Mouse (Mus musculus) heart, embryonic 11.5 days (tissue): ENCODE measurements around the gene Olfr985. TPM values are rescaled to one million over a fixed set of nuclear protein-coding genes. Genes with fewer than 3 reads are reported as not detected.

ENCODE experiments used
- ATAC-seq: fragments of 200-750 bp; cut with Nextera tagmentation; replicated peaks from 2 replicates; pipeline ENCODE4 v1.8.0; 2017; ENCODE audit warnings: moderate library complexity; ENCODE audit not compliant: insufficient number of reproducible peaks, low FRiP score, low TSS enrichment
- H3K27ac ChIP-seq: fragments of 300-500 bp; sonication (generic); 2 replicates; pipeline ENCODE4 v1.5.1; 2014; ENCODE audit warnings: mild to moderate bottlenecking, low read depth, low read length
- H3K27me3 ChIP-seq: fragments of 300-500 bp; sonication (generic); 2 replicates; pipeline ENCODE4 v1.6.1; 2014; ENCODE audit warnings: mild to moderate bottlenecking, low read length, mixed read lengths; ENCODE audit not compliant: control insufficient read depth, insufficient read depth
- H3K36me3 ChIP-seq: fragments of 300-500 bp; sonication (generic); 2 replicates; pipeline ENCODE4 v1.6.1; 2014; ENCODE audit warnings: mild to moderate bottlenecking, low read length, moderate library complexity, mixed read lengths; ENCODE audit not compliant: control insufficient read depth, insufficient read depth
- H3K4me1 ChIP-seq: fragments of 300-500 bp; sonication (generic); 2 replicates; pipeline ENCODE4 v1.6.1; 2014; ENCODE audit warnings: low read length; ENCODE audit not compliant: control insufficient read depth, insufficient read depth
- H3K4me2 ChIP-seq: fragments of 300-500 bp; sonication (generic); 2 replicates; pipeline ENCODE4 v1.6.1; 2014; ENCODE audit warnings: mild to moderate bottlenecking, moderate library complexity
- H3K4me3 ChIP-seq: fragments of 300-500 bp; sonication (generic); 2 replicates; pipeline ENCODE4 v1.5.1; 2014; ENCODE audit warnings: low read depth, low read length
- H3K9ac ChIP-seq: fragments of 300-500 bp; sonication (generic); 2 replicates; pipeline ENCODE4 v1.6.1; 2014; ENCODE audit warnings: mild to moderate bottlenecking, low read depth, low read length, moderate library complexity
- H3K9me3 ChIP-seq: fragments of 300-500 bp; sonication (generic); replicated peaks from 2 replicates; pipeline ENCODE4 v1.6.1; 2016; ENCODE audit warnings: low read length; ENCODE audit not compliant: control insufficient read depth
- WGBS: fragments of 180-500 bp; shearing (Covaris S2); extraction: QIAGEN DNeasy Blood & Tissue Kit; methylation state at CpG from one replicate; pipeline ENCODE4 v1.1.7; 2014; ENCODE audit not compliant: insufficient replicate concordance; 5-methylcytosine and 5-hydroxymethylcytosine counted together
- polyA plus RNA-seq: library from polyadenylated mRNA; unstranded; fragments of >200 nt; fragmentation: Nextera tagmentation; extraction: Ambion mirVana; gene quantifications from 2 replicates; pipeline ENCODE4 v1.2.1, GENCODE M21; 2014

The Olfr985 gene
- polyA plus RNA-seq, 1 experiment from 2014 or later, result not detected

DNA sequence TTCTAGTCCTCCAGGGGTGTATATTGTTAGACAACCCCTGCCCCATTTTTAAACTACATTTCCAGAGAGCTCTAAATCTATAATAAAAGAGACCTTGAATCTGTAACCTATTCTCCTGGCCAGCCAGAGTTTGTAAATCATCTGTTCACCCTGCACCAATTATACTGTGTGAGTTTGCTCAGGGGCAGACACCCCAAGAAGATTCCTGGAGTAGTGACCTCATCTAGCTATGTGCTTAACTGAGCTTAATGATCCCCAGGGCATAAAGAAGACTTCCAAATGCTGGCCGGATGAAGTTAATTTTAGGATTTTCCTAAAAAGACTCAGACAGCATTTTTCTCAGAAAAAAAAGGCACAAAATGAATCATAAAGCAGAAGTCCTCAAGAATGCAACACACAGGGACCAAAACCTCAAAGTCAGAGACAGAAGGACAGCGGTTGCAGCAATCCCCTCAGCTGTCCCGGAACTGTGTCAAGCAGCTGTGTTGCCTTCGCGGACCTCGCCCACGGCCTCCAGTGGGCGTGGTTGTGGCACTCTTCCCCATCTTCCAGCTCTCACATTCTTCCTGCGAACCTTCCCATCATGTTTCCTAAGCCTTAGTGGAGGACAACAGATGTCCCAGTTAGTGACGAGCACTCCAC, 13.2 kb downstream of the Olfr985 start:
- Histone ChIP-seq H3K27me3 (no peaks in the 10 kb centered on the region), H3K4me1 (no peaks in the 10 kb centered on the region), H3K36me3 (no peaks in the 10 kb centered on the region), H3K27ac (no peak overlapping the region), H3K4me2 (no peak overlapping the region), H3K4me3 (no peak overlapping the region), H3K9ac (no peak overlapping the region), H3K9me3 (no peaks in the 10 kb centered on the region)
- no peak for ATAC-seq
- 62% methylated on average over 10 of the region's 10 CpGs for WGBS

DNA sequence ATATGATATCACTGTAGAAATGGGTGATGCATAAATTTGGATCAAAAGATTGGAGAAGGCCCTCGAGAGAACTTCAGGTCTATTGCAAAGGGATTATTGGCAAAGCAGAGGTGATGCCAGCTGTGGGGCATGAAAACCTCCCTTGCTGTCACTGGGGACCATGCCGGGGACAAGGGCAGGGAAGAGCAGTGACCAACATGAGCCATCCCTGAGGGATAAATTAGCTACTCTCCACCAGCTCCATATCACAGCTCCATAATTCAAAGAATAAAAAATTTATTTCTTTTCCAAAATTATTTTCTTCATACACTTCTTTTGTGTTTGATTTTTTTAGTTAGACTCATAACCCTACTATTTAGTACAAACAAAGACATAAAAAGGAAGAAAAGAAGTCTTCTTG, 15.9 kb downstream of the Olfr985 start, which contains the start of gene Olfr984:
Gene Olfr984 (minus strand): TSS at position 101 of the 400 bp plus-strand sequence.
- Histone ChIP-seq H3K9me3 (no peaks in the 10 kb centered on the region), H3K27me3 (no peaks in the 10 kb centered on the region), H3K4me1 (no peaks in the 10 kb centered on the region), H3K4me2 (no peak within 1 kb of the TSS), H3K9ac (no peak within 1 kb of the TSS), H3K36me3 (no peaks in the 10 kb centered on the region), H3K27ac (no peak within 1 kb of the TSS), H3K4me3 (no peak within 1 kb of the TSS)
- ATAC-seq, result no peak
- 73% methylated on average over 2 of the region's 2 CpGs for WGBS

DNA sequence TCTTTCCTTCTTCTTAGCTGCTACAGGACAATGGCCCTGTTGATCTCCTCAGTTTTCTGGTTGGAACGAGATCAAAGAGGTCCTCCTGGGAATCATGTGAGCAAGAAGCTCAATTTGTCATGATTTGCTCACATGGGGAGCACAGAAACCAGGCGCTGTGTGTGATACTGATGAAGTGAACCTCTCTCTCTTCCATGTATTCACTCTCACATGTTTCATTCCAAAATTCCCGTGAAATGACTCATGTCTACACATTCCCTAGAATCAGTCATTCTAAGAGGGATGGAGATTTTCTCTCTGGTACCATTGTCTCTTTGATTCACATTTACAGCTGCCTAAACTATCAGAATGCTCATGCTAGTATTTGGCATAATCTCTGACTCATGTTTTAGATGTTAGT, 35.2 kb downstream of the Olfr985 start:
- H3K36me3 ChIP-seq, result no peaks in the 10 kb centered on the region
- H3K4me2 ChIP-seq, result no peak overlapping the region
- no peaks in the 10 kb centered on the region for H3K4me1 ChIP-seq
- no peak overlapping the region for H3K4me3 ChIP-seq
- no peak overlapping the region for H3K9ac ChIP-seq
- H3K27me3 ChIP-seq, result no peaks in the 10 kb centered on the region
- WGBS, result 63% methylated on average over 3 of the region's 3 CpGs
- no peaks in the 10 kb centered on the region for H3K9me3 ChIP-seq
- ATAC-seq, result no peak
- H3K27ac ChIP-seq, result no peak overlapping the region

DNA sequence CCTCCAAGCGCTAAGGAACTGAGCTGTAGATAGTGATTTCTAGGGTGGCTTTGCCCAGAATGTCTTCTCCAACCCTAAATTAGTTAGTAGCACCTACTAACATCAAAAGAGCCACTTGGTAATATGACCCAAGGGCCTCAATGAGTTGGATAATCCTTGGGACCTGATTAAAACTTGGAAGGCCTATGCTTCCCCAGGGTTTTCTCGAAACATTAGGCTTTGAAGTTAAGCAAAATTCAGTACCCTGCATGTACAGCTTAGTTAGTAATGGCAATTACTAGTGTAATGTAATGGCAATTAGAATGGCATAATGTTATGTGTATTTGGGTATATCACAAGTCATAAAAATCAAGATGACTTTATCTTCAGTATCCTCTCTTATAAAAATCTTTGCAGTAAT, 36.5 kb downstream of the Olfr985 start, which contains the start of gene Olfr983:
Gene Olfr983 (minus strand): TSS at position 101 of the 400 bp plus-strand sequence.
- Histone ChIP-seq H3K4me1 (no peaks in the 10 kb centered on the region), H3K9me3 (no peaks in the 10 kb centered on the region), H3K9ac (no peak within 1 kb of the TSS), H3K4me3 (no peak within 1 kb of the TSS), H3K4me2 (no peak within 1 kb of the TSS), H3K27me3 (no peaks in the 10 kb centered on the region), H3K36me3 (no peaks in the 10 kb centered on the region), H3K27ac (no peak within 1 kb of the TSS)
- WGBS, result 76% methylated on average over 2 of the region's 2 CpGs
- ATAC-seq, result no peak

Other genes with a start within 250 kb of the Olfr985 start
- gene Olfr229, start 222.8 kb downstream of the Olfr985 start, polyA plus RNA-seq, result not detected in 2 replicates
- gene Olfr974, start 192.7 kb downstream of the Olfr985 start, polyA plus RNA-seq, result not detected in 2 replicates
- gene Olfr975, start 178.1 kb downstream of the Olfr985 start, polyA plus RNA-seq, result not detected in 2 replicates
- gene Olfr976, start 169.1 kb downstream of the Olfr985 start, polyA plus RNA-seq, result not detected in 2 replicates
- not detected in 2 replicates for gene Olfr978, start 138.1 kb downstream of the Olfr985 start, polyA plus RNA-seq
- gene Olfr979, start 126.7 kb downstream of the Olfr985 start, polyA plus RNA-seq, result not detected in 2 replicates
- not detected in 2 replicates for gene Olfr980, start 120.6 kb downstream of the Olfr985 start, polyA plus RNA-seq
- not detected in 2 replicates for gene Olfr981, start 108.7 kb downstream of the Olfr985 start, polyA plus RNA-seq
- not detected in 2 replicates for gene Olfr982, start 56.4 kb downstream of the Olfr985 start, polyA plus RNA-seq
- not detected in 2 replicates for gene Olfr983, start 36.6 kb downstream of the Olfr985 start, polyA plus RNA-seq
- not detected in 2 replicates for gene Olfr984, start 16.0 kb downstream of the Olfr985 start, polyA plus RNA-seq
- gene Tmem225, start 17.9 kb upstream of the Olfr985 start, polyA plus RNA-seq, result not detected in 2 replicates
- gene Olfr986, start 50.7 kb upstream of the Olfr985 start, polyA plus RNA-seq, result 0.10 TPM in 1 of 2 replicates, not detected in the other
- gene Zfp202, start 62.1 kb upstream of the Olfr985 start, polyA plus RNA-seq, result 4.8 and 5.4 TPM in 2 replicates
- 0.38 and 0.44 TPM in 2 replicates for gene Scn3b, start 139.0 kb upstream of the Olfr985 start, polyA plus RNA-seq